Mouse (Mus musculus) liver, postnatal 0 days (tissue): ENCODE measurements around the gene Rad23a.

Experiments used
- CTCF ChIP-seq: sonication (generic); IDR thresholded peaks from 2 replicates; pipeline ENCODE4 v1.5.1; 2016; ENCODE audit warnings: antibody characterized with exemption, low read depth
- EP300 ChIP-seq: IDR thresholded peaks from 2 replicates; pipeline ENCODE4 v1.6.1; 2016; ENCODE audit warnings: antibody characterized with exemption, low read depth, mild to moderate bottlenecking

DNA sequence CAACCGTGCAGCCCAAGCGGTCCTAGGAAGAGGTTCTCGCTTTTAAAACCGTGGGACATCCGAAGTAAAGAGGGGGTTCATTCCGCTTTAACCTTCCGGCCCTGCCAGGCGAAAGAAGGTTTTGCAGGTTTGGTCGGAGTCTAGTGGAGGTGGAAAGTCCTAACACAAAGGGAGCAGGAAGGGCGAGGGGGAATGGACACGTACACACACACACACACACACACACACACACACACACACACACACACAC is 55.0 kb downstream of the Rad23a start:
- TF ChIP-seq CTCF (no peak), EP300 (no peak)
